Mouse (Mus musculus): Measurements from ENCODE around the gene Vmn1r37. TPM values are rescaled to one million over a fixed set of nuclear protein-coding genes. Genes with fewer than 3 reads are reported as not detected.
"Not testable (repeated sequence)": the region's sequence is repeated elsewhere in the genome, so short reads cannot be mapped to it uniquely, and the experiment has no call there.

Vmn1r37 gene
- not detected in 2 replicates for polyA plus RNA-seq (2012; rRNA removed)

DNA sequence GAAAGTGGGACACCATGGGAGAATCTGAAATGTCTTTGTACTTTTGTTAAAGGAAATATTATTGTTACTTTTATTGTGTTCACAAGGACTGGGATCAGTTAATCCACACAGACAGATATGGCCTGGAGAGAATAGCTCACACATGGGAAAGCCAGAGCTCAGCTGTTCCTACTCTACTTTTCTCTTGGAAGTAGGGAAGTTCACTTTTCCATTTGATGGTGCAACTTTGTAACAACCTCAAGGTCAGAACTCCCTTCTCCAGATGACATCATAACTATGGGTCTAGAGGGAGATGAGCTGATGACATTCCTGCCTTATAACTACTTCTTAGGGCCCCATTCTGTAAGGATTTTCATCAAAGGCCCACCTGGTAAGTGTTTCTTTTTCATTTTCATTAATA is at the start of gene Vmn1r37:
TSS of gene Vmn1r37 (plus strand) at position 301 of the 400 bp plus-strand sequence.
- not testable (repeated sequence) for H3K4me3 ChIP-seq (ENCODE audit: low read depth, low read length); H3K36me3 ChIP-seq (ENCODE audit: control insufficient read depth, insufficient read depth, low read length); H3K27ac ChIP-seq (ENCODE audit: insufficient read depth, low read depth, low read length); H3K4me1 ChIP-seq (ENCODE audit: control insufficient read depth, insufficient read depth, insufficient read length, low read length); H3K27me3 ChIP-seq (ENCODE audit: control insufficient read depth, insufficient read depth, low read length)

DNA sequence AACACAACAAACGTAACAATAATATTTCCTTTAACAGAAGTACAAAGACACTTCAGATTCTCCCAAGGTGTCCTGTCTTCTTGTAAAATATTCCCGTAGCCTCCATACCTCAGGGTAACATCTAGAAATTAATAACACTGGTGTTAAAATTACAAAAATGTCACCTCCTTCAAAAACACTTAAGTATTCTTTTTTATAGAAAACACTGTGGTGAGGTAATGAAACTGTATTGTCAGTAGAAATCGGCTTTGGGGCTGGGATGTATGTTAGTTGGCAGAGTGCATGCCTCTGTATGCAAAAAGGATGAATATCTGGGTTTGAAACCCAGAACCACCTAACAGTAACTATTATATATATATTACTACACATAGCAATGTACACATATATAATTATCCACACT is 43.4 kb upstream of the Vmn1r37 start, which contains the start of gene Vmn1r35:
TSS of gene Vmn1r35 (minus strand) at position 101 of the 400 bp plus-strand sequence.
- no peak within 1 kb of the TSS for H3K27ac ChIP-seq (ENCODE audit: insufficient read depth, low read depth, low read length)
- H3K4me1 ChIP-seq (ENCODE audit: control insufficient read depth, insufficient read depth, insufficient read length, low read length): no peaks in the 10 kb centered on the region
- 76% methylated on average over 3 of the region's 3 CpGs for WGBS
- TF ChIP-seq CTCF (IDR thresholded peaks at IDR 0.05; ENCODE audit: extremely low read depth, insufficient read length, insufficient replicate concordance, low read depth, low read length): no peak
- TF ChIP-seq POLR2A (IDR thresholded peaks at IDR 0.05; ENCODE audit: low read depth, low read length): no peak
- no peaks in the 10 kb centered on the region for H3K36me3 ChIP-seq (ENCODE audit: control insufficient read depth, insufficient read depth, low read length)
- H3K4me3 ChIP-seq (ENCODE audit: low read depth, low read length): no peak within 1 kb of the TSS
- no peaks in the 10 kb centered on the region for H3K27me3 ChIP-seq (ENCODE audit: control insufficient read depth, insufficient read depth, low read length)

GRCm38 (mm10) chr6:66708901-66709300 is 20.3 kb upstream of the Vmn1r37 start:
- no peaks in the 10 kb centered on the region for H3K4me1 ChIP-seq (ENCODE audit: control insufficient read depth, insufficient read depth, insufficient read length, low read length)
- no peak overlapping the region for H3K27ac ChIP-seq (ENCODE audit: insufficient read depth, low read depth, low read length)
- H3K36me3 ChIP-seq (ENCODE audit: control insufficient read depth, insufficient read depth, low read length): no peaks in the 10 kb centered on the region
- H3K4me3 ChIP-seq (ENCODE audit: low read depth, low read length): no peak overlapping the region
- no peak for TF ChIP-seq CTCF (IDR thresholded peaks at IDR 0.05; ENCODE audit: extremely low read depth, insufficient read length, insufficient replicate concordance, low read depth, low read length)
- no peak for TF ChIP-seq POLR2A (IDR thresholded peaks at IDR 0.05; ENCODE audit: low read depth, low read length)
- H3K27me3 ChIP-seq (ENCODE audit: control insufficient read depth, insufficient read depth, low read length): no peaks in the 10 kb centered on the region

- Histone ChIP-seq H3K27ac (ENCODE audit: insufficient read depth, low read depth, low read length) (no peak overlapping the region), H3K36me3 (ENCODE audit: control insufficient read depth, insufficient read depth, low read length) (no peaks in the 10 kb centered on the region), H3K27me3 (ENCODE audit: control insufficient read depth, insufficient read depth, low read length) (no peaks in the 10 kb centered on the region), H3K4me3 (ENCODE audit: low read depth, low read length) (no peak overlapping the region), H3K4me1 (ENCODE audit: control insufficient read depth, insufficient read depth, insufficient read length, low read length) (no peaks in the 10 kb centered on the region)
- WGBS: 60% methylated on average over 3 of the region's 3 CpGs
- TF ChIP-seq CTCF (IDR thresholded peaks at IDR 0.05; ENCODE audit: extremely low read depth, insufficient read length, insufficient replicate concordance, low read depth, low read length): no peak
- TF ChIP-seq POLR2A (IDR thresholded peaks at IDR 0.05; ENCODE audit: low read depth, low read length): no peak
Observed at GRCm38 (mm10) chr6:66713854-66714253, 15.3 kb upstream of the Vmn1r37 start.

- WGBS: 62% methylated on average over 2 of the region's 2 CpGs
Observed at GRCm38 (mm10) chr6:66719068-66719467, 10.1 kb upstream of the Vmn1r37 start, which contains the start of gene Vmn1r36. TSS of gene Vmn1r36 (minus strand) at chr6:66719168.

GRCm38 (mm10) chr6:66782527-66782926 is 53.3 kb downstream of the Vmn1r37 start, which contains the start of gene Vmn1r38:
TSS of gene Vmn1r38 (minus strand) at chr6:66782627.
- not testable (repeated sequence) for H3K27ac ChIP-seq (ENCODE audit: insufficient read depth, low read depth, low read length); H3K36me3 ChIP-seq (ENCODE audit: control insufficient read depth, insufficient read depth, low read length); H3K4me1 ChIP-seq (ENCODE audit: control insufficient read depth, insufficient read depth, insufficient read length, low read length); H3K27me3 ChIP-seq (ENCODE audit: control insufficient read depth, insufficient read depth, low read length); H3K4me3 ChIP-seq (ENCODE audit: low read depth, low read length)

More at GRCm38 (mm10) chr6:66719068-66719467, 10.1 kb upstream of the Vmn1r37 start, which contains the start of gene Vmn1r36:
- not testable (repeated sequence) for H3K4me3 ChIP-seq (ENCODE audit: low read depth, low read length); H3K27me3 ChIP-seq (ENCODE audit: control insufficient read depth, insufficient read depth, low read length); H3K27ac ChIP-seq (ENCODE audit: insufficient read depth, low read depth, low read length); H3K4me1 ChIP-seq (ENCODE audit: control insufficient read depth, insufficient read depth, insufficient read length, low read length); H3K36me3 ChIP-seq (ENCODE audit: control insufficient read depth, insufficient read depth, low read length)

Other genes with a start within 250 kb of the Vmn1r37 start
- 1.6 and 2.2 TPM in 2 replicates for gene Mad2l1, start 194.0 kb upstream of the Vmn1r37 start, polyA plus RNA-seq (2012; rRNA removed)
- gene Vmn1r32, start 169.3 kb upstream of the Vmn1r37 start, polyA plus RNA-seq (2012; rRNA removed): not detected in 2 replicates
- gene Vmn1r33, start 111.1 kb upstream of the Vmn1r37 start, polyA plus RNA-seq (2012; rRNA removed): not detected in 2 replicates
- gene Vmn1r34, start 85.5 kb upstream of the Vmn1r37 start, polyA plus RNA-seq (2012; rRNA removed): not detected in 2 replicates
- gene Vmn1r35, start 43.5 kb upstream of the Vmn1r37 start, polyA plus RNA-seq (2012; rRNA removed): not detected in 2 replicates
- gene Vmn1r36, start 10.2 kb upstream of the Vmn1r37 start, polyA plus RNA-seq (2012; rRNA removed): not detected in 2 replicates
- not detected in 2 replicates for gene Vmn1r38, start 53.2 kb downstream of the Vmn1r37 start, polyA plus RNA-seq (2012; rRNA removed)
- gene Vmn1r39, start 81.2 kb downstream of the Vmn1r37 start, polyA plus RNA-seq (2012; rRNA removed): not detected in 2 replicates
- 31.3 and 73.9 TPM in 2 replicates for gene Gng12, start 167.0 kb downstream of the Vmn1r37 start, polyA plus RNA-seq (2012; rRNA removed)